Mouse (Mus musculus) ES-Bruce4 (cell line): ENCODE data around the gene Zfp11.

Experiments
- CTCF ChIP-seq: IDR thresholded peaks from one replicate; pipeline ENCODE4 v1.8.1; 2011; ENCODE audit warnings: low read depth, low read length
- EP300 ChIP-seq: IDR thresholded peaks from 2 replicates; pipeline ENCODE4 v1.6.1; 2011; ENCODE audit warnings: low read depth, low read length; ENCODE audit not compliant: insufficient read depth
- POLR2A ChIP-seq: IDR thresholded peaks from one replicate; pipeline ENCODE4 v1.8.1; 2011; ENCODE audit warnings: low read length; ENCODE audit not compliant: insufficient read depth

GRCm38 (mm10) chr5:129687621-129688020 is 17.7 kb upstream of the Zfp11 start:
- TF ChIP-seq CTCF (no peak), POLR2A (no peak), EP300 (no peak)
